Mouse (Mus musculus): ENCODE results near the gene Arpc5l.

Arpc5l gene

DNA sequence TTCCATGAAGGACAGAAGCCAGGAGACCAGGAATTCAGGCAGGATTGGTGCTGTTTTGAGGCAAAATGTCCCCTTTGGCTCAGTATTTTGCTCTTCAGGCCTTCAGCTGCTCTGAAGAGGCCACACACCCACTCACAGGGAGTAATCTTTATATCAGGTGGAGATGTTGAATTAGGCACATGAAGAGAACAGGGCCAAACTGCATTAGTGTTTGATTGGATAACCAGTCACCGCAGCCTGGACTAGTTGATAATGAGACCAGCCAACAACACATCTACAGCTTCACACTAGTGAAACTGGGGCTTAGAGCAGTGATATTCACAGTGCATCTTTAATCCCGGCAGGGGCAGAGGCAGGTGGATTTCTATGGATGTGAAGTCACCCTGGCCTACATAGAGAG lies 16.2 kb upstream of the Arpc5l start:
- no peaks in the 10 kb centered on the region for H3K36me3 ChIP-seq (ENCODE audit: insufficient read depth, low read length)
- H3K9me3 ChIP-seq (ENCODE audit: low read length), result peaks cover 6% of the 10 kb centered on the region
- H3K27me3 ChIP-seq (ENCODE audit: insufficient read depth, low read length), result no peaks in the 10 kb centered on the region
- no peak for TF ChIP-seq CTCF (conservative IDR thresholded peaks at IDR 0.05; ENCODE audit: low read length)
- no peak for TF ChIP-seq POU5F1 (IDR thresholded peaks at IDR 0.05; ENCODE audit: borderline replicate concordance, low read length)
- no peak for TF ChIP-seq NANOG (IDR thresholded peaks at IDR 0.05; ENCODE audit: borderline replicate concordance, low read length)
- no peak overlapping the region for H3K4me3 ChIP-seq (replicated peaks; ENCODE audit: low read length)
- peaks cover 24% of the 10 kb centered on the region for H3K4me1 ChIP-seq (replicated peaks; ENCODE audit: low read depth, low read length)

DNA sequence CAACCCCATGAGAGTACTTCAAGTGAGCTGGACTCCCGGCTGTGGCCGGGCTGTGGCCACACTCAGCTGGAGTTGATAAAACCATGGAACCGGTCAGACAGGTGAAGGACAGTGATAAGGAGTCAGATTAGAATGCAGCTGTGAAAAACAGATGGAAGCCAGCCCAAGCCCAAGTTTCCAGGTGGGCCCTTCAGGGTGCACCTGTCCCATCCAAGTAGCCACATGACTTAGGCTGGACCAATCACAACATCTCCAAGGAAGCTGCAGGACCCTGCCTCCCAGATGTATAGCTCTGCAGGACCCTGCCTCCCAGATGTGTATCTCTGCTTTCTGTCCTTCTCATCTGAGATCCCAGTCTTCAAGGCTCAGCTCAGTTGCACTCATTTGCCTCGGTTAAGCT lies 13.1 kb upstream of the Arpc5l start:
- Histone ChIP-seq H3K36me3 (ENCODE audit: insufficient read depth, low read length) (no peaks in the 10 kb centered on the region), H3K4me1 (replicated peaks; ENCODE audit: low read depth, low read length) (peaks cover 19% of the 10 kb centered on the region)

DNA sequence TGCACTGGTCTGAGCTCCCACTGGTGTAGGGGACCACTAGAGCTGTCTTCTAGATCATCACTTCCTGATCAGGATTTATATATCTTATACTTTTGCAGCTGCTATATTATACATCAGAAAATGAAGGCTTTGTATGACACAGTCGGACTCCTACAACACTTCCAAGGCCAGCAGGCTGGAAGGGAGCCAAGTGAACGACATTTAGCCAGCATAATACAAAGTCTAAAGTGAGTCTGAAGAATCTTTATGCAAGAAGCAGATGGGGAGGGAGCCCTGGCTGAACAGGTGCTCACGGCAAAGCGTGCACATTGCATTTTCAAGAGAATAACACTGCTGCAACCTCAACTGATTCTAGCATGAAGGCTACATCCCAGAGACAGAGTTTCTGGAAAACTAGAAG lies 12.7 kb upstream of the Arpc5l start:
- H3K27me3 ChIP-seq (ENCODE audit: insufficient read depth, low read length), result peaks cover 15% of the 10 kb centered on the region; the same call in 1 of the 2 replicates
- H3K9me3 ChIP-seq (ENCODE audit: low read length), result no peaks in the 10 kb centered on the region
- peaks cover 19% of the 10 kb centered on the region for H3K4me1 ChIP-seq (replicated peaks; ENCODE audit: low read depth, low read length)
- H3K4me3 ChIP-seq (replicated peaks; ENCODE audit: low read length), result no peak overlapping the region
- TF ChIP-seq POU5F1 (IDR thresholded peaks at IDR 0.05; ENCODE audit: borderline replicate concordance, low read length) (no peak), CTCF (conservative IDR thresholded peaks at IDR 0.05; ENCODE audit: low read length) (no peak), NANOG (IDR thresholded peaks at IDR 0.05; ENCODE audit: borderline replicate concordance, low read length) (no peak)
- no peaks in the 10 kb centered on the region for H3K36me3 ChIP-seq (ENCODE audit: insufficient read depth, low read length)

More for the DNA sequence above, 13.1 kb upstream of the Arpc5l start:
- Histone ChIP-seq H3K4me3 (replicated peaks; ENCODE audit: low read length) (no peak overlapping the region), H3K27me3 (ENCODE audit: insufficient read depth, low read length) (peaks cover 10% of the 10 kb centered on the region; the same call in 1 of the 2 replicates), H3K9me3 (ENCODE audit: low read length) (no peaks in the 10 kb centered on the region)
- TF ChIP-seq POU5F1 (IDR thresholded peaks at IDR 0.05; ENCODE audit: borderline replicate concordance, low read length), result no peak
- no peak for TF ChIP-seq NANOG (IDR thresholded peaks at IDR 0.05; ENCODE audit: borderline replicate concordance, low read length)

DNA sequence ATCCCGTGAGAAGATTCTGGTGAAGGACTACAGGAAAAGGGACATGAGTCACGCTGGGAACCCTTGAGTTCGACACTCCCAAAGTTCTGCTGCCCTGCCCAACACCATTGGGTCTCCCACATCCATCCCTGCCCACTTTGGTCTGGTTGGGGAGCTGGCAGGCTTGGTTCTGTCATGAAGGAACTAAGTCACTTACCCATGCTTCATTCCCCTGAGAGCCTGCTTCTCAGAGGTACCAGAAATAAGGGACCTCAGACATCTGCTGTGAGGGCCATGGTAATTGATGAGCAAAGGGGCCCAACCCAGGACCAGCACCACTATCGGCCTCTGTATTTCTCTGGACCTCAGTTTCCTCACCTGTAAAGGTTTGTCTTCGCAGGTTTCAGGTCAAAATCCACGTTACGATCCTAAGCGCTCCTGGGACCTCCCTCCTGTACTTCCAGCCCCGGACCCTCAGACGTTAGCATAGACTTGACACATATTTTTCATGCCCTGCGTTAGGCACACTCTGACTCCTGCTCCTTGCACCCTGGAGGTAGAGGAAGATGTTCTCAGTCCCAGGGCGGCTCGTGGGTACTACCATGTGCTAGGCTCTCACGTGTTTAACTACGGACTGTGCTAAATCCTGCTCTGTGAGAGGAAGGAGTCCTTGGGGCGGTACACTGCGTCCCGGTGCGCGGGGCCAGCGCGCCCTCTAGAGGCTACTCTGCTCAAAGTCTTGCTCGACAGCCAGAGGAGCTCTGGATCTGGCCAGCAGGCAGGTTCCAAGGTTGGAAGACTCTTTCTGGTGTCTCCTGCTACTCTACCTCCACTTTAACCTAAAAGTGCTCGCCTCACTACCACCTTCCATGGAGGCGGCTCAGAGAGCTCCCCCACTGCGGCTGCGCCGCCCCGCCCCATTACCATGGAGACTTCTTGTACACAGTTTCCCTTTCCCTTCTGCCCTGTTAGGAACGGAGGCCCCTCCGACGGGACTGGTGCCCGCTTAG lies 7.5 kb upstream of the Arpc5l start, which contains the start of gene Wdr38:
Wdr38 (plus strand) TSS at position 91 of the 989 bp plus-strand sequence.
- Histone ChIP-seq H3K36me3 (ENCODE audit: insufficient read depth, low read length) (peaks cover 34% of the 10 kb centered on the region), H3K4me3 (replicated peaks; ENCODE audit: low read length) (peak within 1 kb of the TSS; percentile 71), H3K9me3 (ENCODE audit: low read length) (no peaks in the 10 kb centered on the region), H3K4me1 (replicated peaks; ENCODE audit: low read depth, low read length) (peaks cover 57% of the 10 kb centered on the region), H3K27me3 (ENCODE audit: insufficient read depth, low read length) (peaks cover 17% of the 10 kb centered on the region; the same call in 1 of the 2 replicates)
- TF ChIP-seq CTCF (conservative IDR thresholded peaks at IDR 0.05; ENCODE audit: low read length) (peak; percentile 75), NANOG (IDR thresholded peaks at IDR 0.05; ENCODE audit: borderline replicate concordance, low read length) (no peak)

DNA sequence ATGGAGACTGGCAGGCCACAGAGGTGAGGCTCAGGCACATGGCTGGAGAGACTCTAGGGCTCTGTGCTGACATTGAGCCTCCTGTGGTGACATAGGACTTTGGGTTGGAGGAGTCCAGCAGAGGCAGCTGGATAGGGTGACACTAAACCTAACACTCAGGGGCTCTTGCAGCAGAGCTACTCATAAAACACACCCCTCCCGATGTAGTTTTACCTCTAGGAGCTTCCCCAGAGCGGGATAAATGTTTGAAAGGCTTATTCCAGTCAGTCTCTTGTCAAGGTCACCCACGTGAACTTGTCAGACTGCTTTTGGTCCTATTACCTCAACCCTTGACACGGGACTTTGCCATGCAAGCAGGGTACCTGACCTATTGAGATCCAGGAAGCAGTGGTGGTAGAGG lies 5.8 kb upstream of the Arpc5l start:
- no peak overlapping the region for H3K4me3 ChIP-seq (replicated peaks; ENCODE audit: low read length)

DNA sequence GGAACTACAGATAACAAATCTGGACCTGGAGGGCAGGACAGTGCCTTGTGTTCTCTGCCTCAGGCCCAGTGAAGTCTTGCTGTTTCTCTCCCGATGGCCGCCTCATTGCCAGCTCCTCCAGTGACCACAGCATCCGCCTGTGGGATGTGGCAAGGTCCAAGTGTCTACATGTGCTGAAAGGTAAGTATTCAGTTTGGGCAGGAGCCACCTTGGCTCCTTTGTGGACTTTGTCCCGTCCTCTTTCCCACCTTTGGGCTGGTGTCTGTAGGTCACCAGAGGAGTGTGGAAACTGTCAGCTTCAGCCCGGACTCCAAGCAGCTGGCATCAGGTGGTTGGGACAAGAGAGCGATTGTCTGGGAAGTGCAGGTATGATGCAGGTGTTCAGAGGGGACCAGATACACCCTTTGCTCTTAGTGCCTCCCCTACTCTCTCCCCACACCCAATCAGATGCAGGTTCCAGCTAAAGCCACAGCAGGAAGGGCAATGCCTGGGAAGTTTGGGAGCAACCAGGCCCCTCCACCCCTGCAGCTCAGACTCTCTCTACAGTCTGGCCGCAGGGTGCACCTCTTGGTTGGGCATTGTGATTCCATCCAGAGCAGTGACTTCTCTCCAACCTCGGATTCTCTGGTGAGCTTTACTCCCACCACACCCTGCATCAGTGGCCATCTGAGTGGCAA lies 5.1 kb upstream of the Arpc5l start:
- peaks cover 62% of the 10 kb centered on the region for H3K4me1 ChIP-seq (replicated peaks; ENCODE audit: low read depth, low read length)
- H3K4me3 ChIP-seq (replicated peaks; ENCODE audit: low read length), result peak overlapping the region; percentile 98; the same call in 1 of the 2 replicates
- H3K27me3 ChIP-seq (ENCODE audit: insufficient read depth, low read length), result peaks cover 17% of the 10 kb centered on the region; the same call in 1 of the 2 replicates
- peaks cover 53% of the 10 kb centered on the region for H3K36me3 ChIP-seq (ENCODE audit: insufficient read depth, low read length)
- no peaks in the 10 kb centered on the region for H3K9me3 ChIP-seq (ENCODE audit: low read length)
- TF ChIP-seq POU5F1 (IDR thresholded peaks at IDR 0.05; ENCODE audit: borderline replicate concordance, low read length), result no peak
- TF ChIP-seq NANOG (IDR thresholded peaks at IDR 0.05; ENCODE audit: borderline replicate concordance, low read length), result no peak
- TF ChIP-seq CTCF (conservative IDR thresholded peaks at IDR 0.05; ENCODE audit: low read length), result no peak

More for the DNA sequence above, 5.8 kb upstream of the Arpc5l start:
- Histone ChIP-seq H3K27me3 (ENCODE audit: insufficient read depth, low read length) (peaks cover 17% of the 10 kb centered on the region; the same call in 1 of the 2 replicates), H3K4me1 (replicated peaks; ENCODE audit: low read depth, low read length) (peaks cover 62% of the 10 kb centered on the region), H3K9me3 (ENCODE audit: low read length) (no peaks in the 10 kb centered on the region), H3K36me3 (ENCODE audit: insufficient read depth, low read length) (peaks cover 51% of the 10 kb centered on the region)
- TF ChIP-seq NANOG (IDR thresholded peaks at IDR 0.05; ENCODE audit: borderline replicate concordance, low read length) (no peak), POU5F1 (IDR thresholded peaks at IDR 0.05; ENCODE audit: borderline replicate concordance, low read length) (no peak), CTCF (conservative IDR thresholded peaks at IDR 0.05; ENCODE audit: low read length) (no peak)

DNA sequence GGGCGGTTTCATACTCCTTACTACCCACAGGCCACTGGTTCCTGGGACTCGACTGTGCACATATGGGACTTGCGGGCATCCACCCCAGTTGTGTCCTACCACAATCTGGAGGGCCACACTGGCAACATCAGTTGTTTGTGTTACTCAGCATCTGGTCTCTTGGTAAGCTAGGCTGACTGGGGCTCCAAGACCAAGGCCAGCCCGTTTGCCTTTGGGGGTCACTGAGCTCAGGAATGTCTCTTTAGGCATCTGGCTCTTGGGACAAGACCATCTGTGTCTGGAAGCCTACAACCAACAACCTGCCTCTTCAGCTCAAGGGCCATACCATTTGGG lies 4.6 kb upstream of the Arpc5l start:
- Histone ChIP-seq H3K36me3 (ENCODE audit: insufficient read depth, low read length) (peaks cover 53% of the 10 kb centered on the region), H3K27me3 (ENCODE audit: insufficient read depth, low read length) (peaks cover 17% of the 10 kb centered on the region; the same call in 1 of the 2 replicates), H3K4me1 (replicated peaks; ENCODE audit: low read depth, low read length) (peaks cover 62% of the 10 kb centered on the region), H3K9me3 (ENCODE audit: low read length) (no peaks in the 10 kb centered on the region), H3K4me3 (replicated peaks; ENCODE audit: low read length) (peak overlapping the region; percentile 98; the same call in 1 of the 2 replicates)
- TF ChIP-seq CTCF (conservative IDR thresholded peaks at IDR 0.05; ENCODE audit: low read length), result no peak
- TF ChIP-seq POU5F1 (IDR thresholded peaks at IDR 0.05; ENCODE audit: borderline replicate concordance, low read length), result no peak
- no peak for TF ChIP-seq NANOG (IDR thresholded peaks at IDR 0.05; ENCODE audit: borderline replicate concordance, low read length)

DNA sequence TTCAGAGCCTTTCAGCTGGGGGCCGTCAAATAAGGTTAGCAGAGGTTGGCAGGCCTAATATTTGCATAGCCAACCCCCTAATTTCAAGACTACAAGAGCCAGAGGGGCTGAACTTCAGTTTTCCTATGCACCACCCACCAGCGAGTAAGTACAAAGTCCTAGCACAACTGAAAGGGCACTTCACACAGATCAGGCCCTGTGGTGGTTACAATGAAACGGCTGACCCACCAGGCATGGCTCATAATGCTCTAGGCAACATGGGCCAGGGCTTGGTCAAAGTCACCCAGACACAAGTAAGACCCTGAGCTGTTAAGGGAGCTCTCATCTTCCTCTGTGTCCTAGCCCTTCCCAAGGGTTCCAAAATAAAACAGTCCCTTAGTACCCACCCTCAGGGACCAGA lies 3.3 kb upstream of the Arpc5l start:
- peak overlapping the region; percentile 98 for H3K4me3 ChIP-seq (replicated peaks; ENCODE audit: low read length)
- H3K36me3 ChIP-seq (ENCODE audit: insufficient read depth, low read length), result peaks cover 53% of the 10 kb centered on the region
- peaks cover 8% of the 10 kb centered on the region; the same call in 1 of the 2 replicates for H3K27me3 ChIP-seq (ENCODE audit: insufficient read depth, low read length)
- peaks cover 72% of the 10 kb centered on the region for H3K4me1 ChIP-seq (replicated peaks; ENCODE audit: low read depth, low read length)
- TF ChIP-seq CTCF (conservative IDR thresholded peaks at IDR 0.05; ENCODE audit: low read length) (no peak), POU5F1 (IDR thresholded peaks at IDR 0.05; ENCODE audit: borderline replicate concordance, low read length) (no peak), NANOG (IDR thresholded peaks at IDR 0.05; ENCODE audit: borderline replicate concordance, low read length) (no peak)
- H3K9me3 ChIP-seq (ENCODE audit: low read length), result no peaks in the 10 kb centered on the region

Data from E14TG2a.4 (cell line).